Mouse (Mus musculus): Measurements from ENCODE around the gene Shmt2. TPM values are rescaled to one million over a fixed set of nuclear protein-coding genes. Genes with fewer than 3 reads are reported as not detected.
A peak's percentile ranks its signal among the peaks of the same experiment; 100 is the strongest.

Gene Shmt2
- total RNA-seq, 2 experiments from 2014 or later, result 38.3 to 39.2 TPM

DNA sequence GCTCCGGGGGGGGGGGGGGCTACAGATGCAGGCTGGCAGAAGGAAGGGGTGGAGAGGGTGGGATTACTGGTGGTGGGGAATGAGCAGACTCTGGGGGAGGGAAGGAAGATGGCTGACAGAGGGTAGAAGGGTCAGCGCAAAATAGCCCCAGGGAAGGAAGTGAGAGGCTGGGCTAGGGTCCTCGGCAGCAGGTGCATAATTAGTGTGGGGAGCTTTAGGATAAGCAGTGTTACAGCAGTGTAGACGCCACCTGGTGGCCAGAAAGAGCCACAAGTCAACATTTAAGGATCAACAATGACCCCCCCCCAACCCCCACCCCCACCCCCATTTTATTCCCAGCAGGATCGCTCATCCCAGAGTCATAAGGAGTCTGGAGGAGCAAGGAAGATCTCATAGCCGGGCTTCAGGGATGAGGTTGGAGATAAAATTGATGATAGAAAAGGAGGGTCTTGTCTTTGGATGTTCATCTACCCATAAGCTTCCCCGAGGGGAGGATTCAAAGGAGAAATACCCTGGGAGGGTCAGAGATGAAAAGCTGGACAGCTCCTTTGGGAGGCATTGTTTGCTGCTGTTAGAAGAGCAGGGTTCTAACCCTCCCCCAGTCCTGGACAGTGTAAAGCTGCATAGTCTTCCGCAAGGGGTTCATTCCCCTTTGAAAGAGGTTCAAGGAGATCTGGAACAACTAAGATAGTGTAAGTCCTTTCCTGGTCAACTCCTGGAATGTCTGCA lies 14.5 kb upstream of the Shmt2 start:
- intact Hi-C loops (cut with DNase I), result loop anchor here (1.0 kb wide), 1 partner anchor 27 kb away; no protein-coding TSS in a partner anchor
- peak; percentile 54 to 56 for DNase-seq

DNA sequence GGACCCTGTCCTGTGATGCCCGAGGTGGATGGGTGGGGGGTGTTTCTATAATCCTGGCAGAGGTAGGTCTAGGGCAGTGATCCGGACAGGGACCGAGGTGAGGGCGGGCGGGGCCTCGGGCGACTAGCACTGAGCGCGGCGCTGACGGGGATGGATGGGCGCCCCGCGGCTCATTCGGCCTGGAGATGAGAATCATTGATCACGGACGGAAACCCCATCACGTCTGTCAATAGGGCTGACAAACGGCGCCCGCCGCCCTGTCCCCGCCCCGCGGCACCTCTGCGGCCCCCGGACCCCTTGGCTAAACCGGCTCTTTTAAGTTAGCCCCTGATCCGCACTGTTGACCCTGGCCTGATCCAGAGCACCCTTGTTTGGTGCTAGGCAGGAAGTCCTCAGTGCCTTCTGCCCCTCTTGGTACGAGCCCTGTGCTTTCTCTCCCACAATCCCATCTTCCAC lies 12.7 kb upstream of the Shmt2 start:
- intact Hi-C loops (cut with DNase I), result no loop called here
- DNase-seq, result no peak

DNA sequence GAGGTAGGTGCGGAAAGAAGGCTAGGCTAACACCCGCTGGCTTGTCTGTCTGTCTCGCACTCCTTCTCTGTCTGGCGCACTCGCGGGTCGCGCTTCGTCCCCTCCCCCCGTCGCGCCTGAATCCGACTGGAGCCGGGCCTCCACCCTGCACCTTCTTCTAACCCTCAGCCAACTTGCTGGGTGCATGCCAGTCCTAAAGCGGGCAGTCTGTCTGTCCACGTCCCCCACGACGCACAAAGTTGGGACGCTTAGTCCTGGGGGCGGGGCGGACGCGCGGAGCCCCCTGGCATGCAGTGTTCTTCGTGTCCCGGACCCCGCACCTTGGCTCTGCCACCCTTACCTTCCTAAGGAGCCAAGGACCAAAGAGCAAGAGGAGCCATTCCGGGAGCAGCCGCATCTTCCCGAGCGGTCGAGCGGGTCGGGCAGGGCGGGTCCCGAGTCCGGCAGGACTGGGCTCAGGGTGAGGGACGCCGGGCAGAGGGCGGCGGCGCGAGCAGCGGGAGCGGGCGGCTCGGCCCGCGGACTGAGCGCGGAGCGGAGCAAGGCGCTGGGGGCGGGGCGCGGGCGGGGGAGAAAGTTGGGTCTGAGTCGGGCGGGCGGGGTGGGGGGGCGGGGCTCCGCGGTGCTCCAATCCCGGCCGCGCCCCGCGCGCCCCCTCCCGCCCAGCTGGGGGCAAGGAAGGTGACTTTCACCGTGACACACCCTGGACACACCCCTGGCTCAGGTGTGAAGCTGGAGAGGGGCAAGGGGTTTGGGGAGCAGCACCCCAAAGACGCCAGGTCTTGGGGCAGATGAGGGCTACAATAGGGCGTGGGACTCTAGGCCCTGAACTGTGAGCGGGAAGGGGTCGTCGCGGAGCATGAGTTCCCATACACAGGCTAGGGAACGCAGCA lies 12.0 kb upstream of the Shmt2 start, which contains the start of gene Nxph4:
Gene Nxph4, minus strand, starts transcription at position 524 of the 893 bp plus-strand sequence.
- intact Hi-C loops (cut with DNase I), result no loop called here
- DNase-seq, result peak; percentile 39 to 47

DNA sequence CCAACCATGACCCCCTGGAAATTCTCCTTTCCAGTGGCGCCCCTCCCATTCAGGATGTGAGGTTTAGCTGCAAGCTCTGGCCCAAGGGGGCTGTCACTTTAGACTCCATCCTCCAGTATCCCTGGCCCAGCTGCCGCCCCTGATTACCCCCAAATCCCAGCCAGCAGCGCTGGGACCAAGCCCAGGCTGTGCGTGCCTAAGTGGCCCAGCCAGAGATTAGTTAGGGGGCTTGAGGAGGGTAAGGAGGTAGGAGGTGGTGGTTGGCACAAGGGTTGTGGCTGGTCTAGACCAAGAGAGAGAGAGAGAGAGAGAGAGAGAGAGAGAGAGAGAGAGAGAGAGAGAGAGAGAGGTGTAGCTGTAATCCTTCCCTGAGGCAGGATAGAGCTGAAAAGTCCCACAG lies 9.3 kb upstream of the Shmt2 start:
- intact Hi-C loops (cut with DNase I), result no loop called here
- DNase-seq, result no peak

DNA sequence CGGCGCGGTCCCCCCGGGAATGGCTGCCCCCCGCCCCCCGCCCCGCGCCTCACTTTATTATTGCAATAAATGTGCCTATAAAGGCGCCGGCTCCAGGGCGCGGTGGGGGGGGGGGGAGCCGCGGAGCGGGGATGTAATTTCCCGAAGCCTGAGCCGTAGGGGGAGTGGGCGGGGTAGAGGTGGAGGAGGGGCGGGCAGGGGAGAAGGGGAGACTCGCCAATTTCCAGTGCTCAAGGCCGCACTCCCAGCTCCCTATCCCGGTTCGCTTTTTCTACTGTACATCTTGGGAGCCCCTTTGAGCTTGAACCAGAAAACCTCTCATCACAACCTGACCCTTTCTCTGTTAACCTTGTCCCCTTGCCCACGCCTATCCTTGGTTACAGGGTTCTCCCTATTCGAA lies 8.7 kb upstream of the Shmt2 start:
- intact Hi-C loops (cut with DNase I), result no loop called here
- no peak for DNase-seq

DNA sequence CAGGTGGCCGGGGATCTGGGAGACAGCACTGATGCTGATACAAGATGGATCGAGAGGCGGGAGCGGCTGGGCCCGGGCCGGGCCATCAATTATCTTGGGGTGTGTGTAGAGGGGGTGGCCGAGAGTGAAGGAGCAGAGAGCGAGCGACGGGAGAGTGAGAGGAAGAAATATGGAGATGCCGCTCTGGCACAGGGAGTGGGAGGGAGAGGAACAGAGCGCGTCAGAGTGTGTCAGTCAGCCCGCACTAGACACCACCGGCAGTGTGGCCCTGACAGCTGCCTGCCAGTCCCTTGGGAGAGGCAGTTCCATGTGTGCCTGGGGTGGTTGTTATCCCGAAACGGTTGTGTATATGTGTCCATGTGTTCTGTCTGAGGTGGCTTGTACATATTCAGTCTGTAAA lies 5.2 kb upstream of the Shmt2 start:
- intact Hi-C loops (cut with DNase I), result no loop called here
- no peak for DNase-seq

DNA sequence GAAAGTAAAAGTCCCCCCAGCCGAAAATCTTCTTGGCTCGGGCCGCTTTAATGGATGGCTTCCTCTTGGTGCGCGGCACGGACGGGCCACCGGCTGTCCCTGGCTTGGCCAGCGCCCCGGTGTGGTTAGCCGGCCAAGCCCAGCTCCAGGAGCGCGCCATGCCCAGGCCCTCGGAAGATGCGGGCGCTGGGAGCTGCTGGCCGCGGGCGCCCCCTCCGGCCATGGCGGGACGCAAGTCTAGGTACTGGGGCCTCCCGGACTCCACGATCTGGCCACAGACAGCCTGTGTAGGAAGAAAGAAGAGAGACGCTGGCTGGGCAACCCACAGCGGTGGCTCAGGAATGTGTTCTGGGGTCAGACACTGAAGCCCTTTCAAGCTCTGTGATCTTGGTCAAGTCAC lies 4.4 kb upstream of the Shmt2 start:
- intact Hi-C loops (cut with DNase I), result no loop called here
- DNase-seq, result peak; percentile 73 to 79

DNA sequence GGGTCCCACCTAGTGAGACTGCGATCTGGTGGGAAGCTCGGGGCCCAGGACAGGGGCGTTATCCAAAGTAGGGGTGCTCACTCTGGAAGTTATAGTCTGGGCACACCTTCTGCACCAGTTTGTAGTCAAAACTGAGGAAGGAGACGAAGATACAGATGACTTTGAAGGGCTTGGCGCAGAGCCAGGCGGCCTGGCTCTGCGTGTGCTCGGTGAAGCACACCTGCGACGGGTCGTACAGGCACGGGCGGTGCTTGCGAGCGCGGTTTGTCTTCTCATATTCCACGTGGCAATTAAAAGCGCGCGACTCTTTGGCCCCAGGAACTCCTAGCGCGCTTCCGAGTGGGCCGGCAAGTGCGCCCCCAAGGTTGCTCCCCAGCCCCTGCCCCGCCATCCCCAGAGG lies 3.8 kb upstream of the Shmt2 start:
- intact Hi-C loops (cut with DNase I), result no loop called here
- no peak for DNase-seq

DNA sequence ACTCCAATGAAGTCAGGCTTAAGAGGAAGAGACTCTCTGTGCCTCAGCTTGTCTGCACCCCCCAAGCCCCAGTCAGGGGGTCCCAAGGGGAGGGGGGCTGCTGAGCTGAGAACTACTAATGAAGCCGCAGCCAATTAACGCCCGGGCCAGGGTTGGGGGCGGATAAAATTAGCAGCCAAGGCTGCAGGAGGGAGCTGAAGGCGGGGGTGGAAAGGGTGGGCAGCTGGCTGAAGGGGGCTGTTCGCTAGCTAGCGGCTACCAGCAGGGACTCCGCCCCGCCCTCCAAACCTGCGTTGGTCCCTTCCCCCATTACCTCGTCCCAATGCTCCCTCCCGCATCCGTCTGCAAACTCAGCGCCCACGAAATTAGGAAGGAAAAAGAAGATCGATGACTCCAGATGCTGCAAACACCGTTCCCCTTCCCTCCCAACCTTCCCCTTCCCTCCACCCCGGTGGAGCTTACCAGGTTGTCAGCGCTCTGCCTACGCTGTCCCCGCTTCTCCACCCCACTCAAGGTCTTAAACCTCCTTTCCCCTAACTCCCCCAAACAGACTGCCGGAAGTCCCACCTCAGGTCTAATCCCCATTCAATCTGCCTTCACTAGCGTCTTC lies 2.5 kb upstream of the Shmt2 start:
- intact Hi-C loops (cut with DNase I), result no loop called here
- DNase-seq, result no peak

DNA sequence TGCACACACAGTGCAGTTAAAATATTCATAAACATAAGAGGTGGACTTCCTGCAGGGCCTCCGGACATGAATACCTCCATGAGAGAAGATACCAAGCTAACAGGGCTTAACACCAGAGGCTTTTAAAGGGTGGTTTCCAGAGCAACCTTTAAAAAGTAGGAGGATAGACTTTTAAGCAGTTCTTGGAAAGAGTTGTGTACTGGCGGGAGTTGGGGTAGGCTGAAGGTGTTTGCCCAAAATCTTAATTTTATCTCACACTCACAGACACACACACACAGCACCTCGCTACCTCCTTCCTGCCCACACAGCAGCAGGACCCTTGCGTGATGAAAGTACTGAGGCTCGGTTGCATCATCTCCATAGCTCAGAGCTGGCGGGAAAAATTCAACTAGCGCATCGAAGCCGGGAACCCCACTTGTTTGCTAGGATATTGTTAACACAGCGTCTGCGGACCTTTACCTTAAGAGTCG lies 598 bp downstream of the Shmt2 start:
- DNase-seq, result no peak
- intact Hi-C loops (cut with DNase I), result no loop called here

DNA sequence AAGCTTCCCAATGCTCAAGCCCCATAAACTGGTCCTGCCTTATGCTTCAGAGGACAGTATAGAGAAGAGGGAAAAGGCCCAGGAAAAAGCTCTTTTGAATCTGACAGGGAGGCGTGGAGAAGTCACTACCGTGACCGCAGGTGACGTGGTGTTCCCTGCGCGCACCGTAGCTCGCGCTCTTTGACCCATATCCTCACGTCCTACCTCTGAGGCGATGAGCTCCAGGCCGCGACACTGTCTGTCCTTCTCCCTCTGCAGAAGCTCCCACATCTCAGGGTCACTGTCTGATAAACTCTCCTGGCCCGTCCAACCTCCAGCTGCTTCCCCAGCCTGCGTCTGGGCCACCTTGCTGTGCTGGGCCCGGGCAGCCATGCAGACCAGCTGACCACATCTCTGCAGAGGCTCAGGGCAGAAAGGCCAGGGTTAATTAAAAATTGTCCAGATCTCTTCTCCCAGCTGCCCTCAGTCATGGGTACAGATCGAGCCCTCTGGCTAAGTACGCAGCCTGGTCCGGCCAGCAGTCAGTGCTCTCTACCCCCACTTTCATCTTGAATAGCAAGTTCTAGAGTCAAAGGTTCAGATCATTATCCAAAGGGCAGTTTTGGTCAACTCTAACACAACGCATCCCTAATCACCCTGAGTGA lies 1.4 kb downstream of the Shmt2 start:
- intact Hi-C loops (cut with DNase I), result no loop called here
- DNase-seq, result no peak

DNA sequence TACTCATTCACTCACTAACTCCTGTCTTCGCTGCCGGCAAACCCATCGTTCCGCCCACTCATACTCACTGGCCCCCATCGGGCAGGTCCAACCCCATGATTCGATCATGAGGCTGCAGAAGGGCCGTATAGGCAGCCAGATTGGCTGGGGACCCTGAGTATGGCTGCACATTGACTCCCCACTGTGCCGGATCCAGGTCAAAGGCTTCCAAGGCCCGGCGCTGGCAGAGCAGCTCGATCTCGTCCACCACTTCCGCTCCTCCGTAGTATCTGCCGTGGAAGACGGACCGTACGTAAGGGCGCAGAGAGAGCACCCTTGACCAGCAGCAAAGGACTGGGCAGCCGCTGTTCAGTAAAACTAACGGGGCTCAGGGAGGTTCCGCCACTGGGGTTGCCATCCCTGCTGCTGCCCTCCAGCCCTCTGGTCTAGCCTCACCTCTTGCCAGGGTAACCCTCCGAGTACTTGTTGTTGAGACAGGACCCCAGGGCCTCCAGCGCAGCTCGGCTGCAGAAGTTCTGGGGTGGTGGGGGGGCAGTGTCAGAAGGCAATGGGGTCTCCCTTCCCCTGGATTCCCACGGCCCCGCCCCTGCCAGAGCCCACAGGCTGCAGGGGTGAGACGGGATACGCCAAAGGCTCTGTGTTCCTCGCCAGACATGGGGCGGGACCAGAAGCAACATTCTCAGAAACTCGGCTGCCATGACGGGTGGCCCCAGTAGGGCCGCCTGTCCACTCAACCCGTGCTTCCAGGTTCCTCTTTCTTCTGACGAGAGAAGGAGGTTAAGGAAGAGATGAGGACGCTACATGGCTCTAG lies 2.1 kb downstream of the Shmt2 start:
- no peak for DNase-seq
- intact Hi-C loops (cut with DNase I), result no loop called here

DNA sequence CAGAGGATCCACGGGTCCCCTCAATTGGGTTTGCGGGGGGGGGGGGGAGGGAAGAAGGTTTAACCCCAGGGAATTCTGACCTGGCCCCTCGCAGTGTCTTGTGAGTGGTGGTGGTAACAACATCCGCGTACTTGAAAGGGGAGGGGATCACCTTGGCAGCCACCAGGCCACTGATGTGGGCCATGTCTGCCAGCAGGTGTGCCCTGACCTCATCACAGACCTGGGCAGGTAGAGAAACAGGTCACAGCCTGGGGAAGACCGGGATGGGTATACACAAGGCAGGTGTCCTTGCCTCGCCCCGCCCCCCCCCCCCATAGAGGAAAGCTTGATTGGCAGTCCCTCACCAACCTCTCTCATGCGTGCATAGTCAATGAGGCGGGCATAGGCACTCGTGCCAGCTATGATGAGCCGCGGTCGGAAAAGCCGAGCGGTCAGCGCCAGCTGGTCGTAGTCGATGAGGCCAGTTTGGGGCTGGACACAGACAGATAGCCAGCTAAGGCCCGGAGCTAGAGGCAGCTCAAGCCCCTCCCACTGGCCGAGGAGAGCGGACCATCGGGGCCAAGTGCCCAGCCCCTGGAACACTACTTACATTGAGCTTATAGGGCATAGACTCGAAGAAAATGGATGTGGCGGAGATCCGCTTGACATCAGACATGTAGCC lies 3.1 kb downstream of the Shmt2 start:
- DNase-seq, result no peak
- intact Hi-C loops (cut with DNase I), result no loop called here

DNA sequence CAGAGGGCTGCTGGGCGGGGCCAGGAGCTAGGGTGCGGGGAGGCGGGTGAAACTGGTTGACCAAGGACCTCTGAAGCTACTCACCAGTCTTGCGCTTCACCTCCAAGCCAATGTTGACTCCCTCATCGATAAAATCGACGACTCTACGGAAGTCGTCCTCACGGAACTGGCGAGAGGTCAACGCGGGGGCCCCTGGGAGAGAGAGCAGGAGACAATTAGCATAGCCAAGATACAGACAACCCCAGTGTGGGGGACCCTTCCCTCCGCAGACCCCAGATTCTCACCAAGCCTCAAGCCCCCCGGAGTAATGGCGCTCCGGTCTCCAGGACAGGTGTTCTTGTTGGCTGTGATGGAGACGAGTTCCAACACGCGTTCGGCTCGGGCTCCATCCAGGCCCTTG lies 4.3 kb downstream of the Shmt2 start:
- intact Hi-C loops (cut with DNase I), result no loop called here

DNA sequence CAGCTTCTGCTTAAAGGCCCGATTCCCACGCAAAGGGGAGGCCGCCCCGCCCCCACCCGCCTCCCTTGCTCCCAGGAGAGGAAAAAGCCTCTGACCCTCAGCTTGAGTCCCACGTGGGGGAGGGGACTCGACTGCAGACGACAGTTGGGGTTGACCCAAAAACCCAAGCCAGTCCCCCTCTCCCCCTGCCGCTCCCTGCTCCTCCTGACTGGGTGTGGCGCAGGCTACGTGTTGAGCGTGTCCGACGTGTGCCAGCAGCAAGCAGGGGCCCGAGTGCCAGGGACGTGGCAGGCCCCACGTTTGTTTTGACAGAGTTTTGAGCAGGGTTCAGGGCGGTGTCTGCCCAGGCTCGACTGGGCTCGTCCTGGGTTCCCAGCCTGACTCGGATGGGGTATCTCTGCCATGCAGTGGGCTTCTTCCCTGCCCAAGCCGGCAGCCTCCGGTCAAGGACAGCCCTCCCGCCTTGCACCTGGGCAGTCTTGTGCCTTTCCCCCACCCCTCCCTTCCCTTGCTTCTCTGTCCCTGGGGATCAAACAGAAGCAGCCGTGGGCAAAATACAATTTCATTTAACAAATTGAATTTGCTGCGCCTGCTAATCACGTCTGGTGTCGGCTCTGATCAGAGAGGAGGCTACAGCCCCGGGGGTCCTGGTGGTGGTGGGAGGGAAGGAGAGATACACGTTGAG lies 5.5 kb downstream of the Shmt2 start:
- intact Hi-C loops (cut with DNase I), result no loop called here
- peak; percentile 58 to 64 for DNase-seq

More for the DNA sequence above, 4.3 kb downstream of the Shmt2 start:
- DNase-seq, result no peak

DNA sequence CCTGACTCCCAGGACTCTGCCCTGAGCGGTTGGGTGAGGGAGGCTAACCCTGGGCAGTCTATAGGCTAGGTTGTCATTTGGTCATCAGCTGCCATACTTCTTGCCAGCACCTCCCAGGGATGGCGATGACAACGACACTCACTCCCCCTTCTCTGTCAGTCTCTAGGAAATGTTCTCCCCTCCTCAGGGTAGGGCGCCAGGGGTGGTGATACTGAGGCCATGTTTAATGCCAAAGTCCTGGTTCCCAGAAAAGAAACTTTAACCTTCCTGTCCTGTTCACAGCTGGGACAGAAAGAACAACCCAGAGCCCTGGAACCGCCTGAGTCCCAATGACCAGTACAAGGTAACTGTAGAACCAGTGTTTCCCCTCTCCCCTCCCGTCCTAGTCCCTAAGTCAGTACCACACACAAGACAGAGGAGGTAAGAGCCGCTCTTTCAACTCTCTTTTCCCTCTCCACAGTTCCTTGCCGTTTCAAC lies 6.2 kb downstream of the Shmt2 start:
- no peak for DNase-seq
- intact Hi-C loops (cut with DNase I), result no loop called here

DNA sequence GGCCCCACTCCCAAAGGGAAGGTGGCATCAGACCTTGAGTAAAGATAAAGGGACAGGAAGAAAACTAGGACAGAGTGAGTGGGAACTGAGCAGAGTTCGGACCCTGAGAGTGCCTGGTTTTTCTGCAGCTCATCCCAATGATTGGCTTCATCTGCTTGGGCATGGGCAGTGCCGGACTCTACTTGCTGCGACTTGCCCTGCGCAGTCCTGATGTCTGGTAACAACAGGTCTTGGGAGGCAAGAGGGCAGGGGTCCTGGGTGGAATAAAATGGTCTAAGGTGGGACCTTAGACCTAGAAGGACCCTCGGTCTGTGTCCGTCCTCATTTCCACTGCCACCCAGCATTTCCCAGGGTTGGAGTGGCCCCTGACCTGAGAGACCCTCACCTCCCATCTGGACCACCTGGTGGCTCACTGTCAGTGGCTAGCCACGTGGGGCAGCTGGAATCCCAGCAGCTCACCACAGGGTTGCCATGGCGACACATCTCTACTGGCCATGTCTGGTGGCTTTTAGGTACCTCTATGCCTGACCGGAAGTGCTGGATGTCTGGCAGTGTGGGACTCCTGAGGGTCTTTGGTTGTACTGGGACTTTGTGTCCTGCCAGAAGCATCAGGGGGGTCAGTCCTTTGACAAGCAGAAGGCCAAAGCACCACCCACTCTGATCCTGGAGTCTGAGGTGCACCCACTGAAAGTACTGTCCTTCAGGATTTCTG lies 6.8 kb downstream of the Shmt2 start:
- no peak for DNase-seq
- intact Hi-C loops (cut with DNase I), result no loop called here

DNA sequence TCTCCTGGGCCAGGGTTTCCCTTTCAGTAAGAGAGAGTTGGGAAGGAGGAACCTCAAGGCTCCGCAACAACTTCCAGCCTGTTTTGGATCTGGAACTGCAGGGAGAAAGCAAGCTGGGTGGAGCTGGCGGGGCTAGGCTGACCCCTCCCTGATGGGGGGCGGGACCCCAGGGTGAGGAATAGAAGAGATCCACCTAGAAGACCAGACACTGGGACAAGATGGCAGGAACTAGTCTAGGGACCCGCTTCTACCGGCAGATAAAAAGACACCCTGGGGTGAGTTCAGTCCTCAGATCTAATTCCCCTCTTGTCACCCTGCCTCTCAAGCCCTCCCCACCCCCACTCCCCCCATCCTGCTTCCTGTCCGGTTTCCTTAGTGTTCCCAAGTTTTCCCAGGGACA lies 7.5 kb downstream of the Shmt2 start, which contains the start of gene Ndufa4l2:
Gene Ndufa4l2, plus strand, starts transcription at position 204 of the 400 bp plus-strand sequence.
- DNase-seq, result peak; percentile 64 to 71
- intact Hi-C loops (cut with DNase I), result no loop called here

Data from heart, postnatal 14 days (tissue).